Mouse (Mus musculus): ENCODE data around the gene B3gnt6. TPM values are rescaled to one million over a fixed set of nuclear protein-coding genes. Genes with fewer than 3 reads are reported as not detected.

The B3gnt6 gene
- polyA plus RNA-seq, 1 experiment from 2014 or later: 0.05 TPM

- no peak overlapping the region for H3K4me3 ChIP-seq (replicated peaks)
- H3K9ac ChIP-seq: no peak overlapping the region
- no peaks in the 10 kb centered on the region for H3K9me3 ChIP-seq
- 66% methylated on average over 3 of the region's 3 CpGs for WGBS
- no peaks in the 10 kb centered on the region for H3K36me3 ChIP-seq
- no peak for ATAC-seq
- H3K27me3 ChIP-seq (replicated peaks): no peaks in the 10 kb centered on the region
- peaks cover 38% of the 10 kb centered on the region for H3K4me1 ChIP-seq (replicated peaks)
- no peak overlapping the region for H3K27ac ChIP-seq
- no peak overlapping the region for H3K4me2 ChIP-seq (replicated peaks)
These were observed 43.0 kb downstream of the B3gnt6 start for GRCm38 (mm10) chr7:98156280-98156665.

GRCm38 (mm10) chr7:98155546-98156279 is 43.6 kb downstream of the B3gnt6 start:
- H3K9ac ChIP-seq: no peak overlapping the region
- H3K27me3 ChIP-seq (replicated peaks): no peaks in the 10 kb centered on the region
- ATAC-seq: no peak
- no peak overlapping the region for H3K27ac ChIP-seq
- H3K4me1 ChIP-seq (replicated peaks): peaks cover 37% of the 10 kb centered on the region
- WGBS: 25% methylated on average over 7 of the region's 8 CpGs
- H3K36me3 ChIP-seq: no peaks in the 10 kb centered on the region
- H3K9me3 ChIP-seq: no peaks in the 10 kb centered on the region
- H3K4me3 ChIP-seq (replicated peaks): no peak overlapping the region
- H3K4me2 ChIP-seq (replicated peaks): no peak overlapping the region

GRCm38 (mm10) chr7:98153892-98154291 is 45.4 kb downstream of the B3gnt6 start:
- Histone ChIP-seq H3K9ac (no peak overlapping the region), H3K36me3 (no peaks in the 10 kb centered on the region), H3K27ac (no peak overlapping the region), H3K4me2 (replicated peaks) (no peak overlapping the region), H3K9me3 (no peaks in the 10 kb centered on the region), H3K4me3 (replicated peaks) (no peak overlapping the region), H3K27me3 (replicated peaks) (no peaks in the 10 kb centered on the region), H3K4me1 (replicated peaks) (peaks cover 20% of the 10 kb centered on the region)
- 89% methylated on average over 5 of the region's 5 CpGs for WGBS
- no peak for ATAC-seq

- Histone ChIP-seq H3K9me3 (no peaks in the 10 kb centered on the region), H3K27ac (no peak overlapping the region), H3K27me3 (replicated peaks) (no peaks in the 10 kb centered on the region), H3K4me3 (replicated peaks) (no peak overlapping the region), H3K9ac (no peak overlapping the region), H3K4me2 (replicated peaks) (no peak overlapping the region), H3K4me1 (replicated peaks) (peaks cover 14% of the 10 kb centered on the region), H3K36me3 (no peaks in the 10 kb centered on the region)
- no peak for ATAC-seq
- 50% methylated on average over 3 of the region's 3 CpGs for WGBS
These were observed 45.9 kb downstream of the B3gnt6 start for GRCm38 (mm10) chr7:98153345-98153744.

GRCm38 (mm10) chr7:98152400-98152799 is 46.9 kb downstream of the B3gnt6 start:
- Histone ChIP-seq H3K36me3 (no peaks in the 10 kb centered on the region), H3K9ac (no peak overlapping the region), H3K27ac (no peak overlapping the region), H3K27me3 (replicated peaks) (no peaks in the 10 kb centered on the region), H3K4me2 (replicated peaks) (no peak overlapping the region), H3K9me3 (no peaks in the 10 kb centered on the region), H3K4me1 (replicated peaks) (peaks cover 9% of the 10 kb centered on the region; the same call in 1 of the 2 replicates), H3K4me3 (replicated peaks) (no peak overlapping the region)
- ATAC-seq: no peak
- WGBS: 57% methylated on average over 8 of the region's 8 CpGs

- Histone ChIP-seq H3K9ac (no peak overlapping the region), H3K4me1 (replicated peaks) (no peaks in the 10 kb centered on the region), H3K36me3 (no peaks in the 10 kb centered on the region), H3K27me3 (replicated peaks) (no peaks in the 10 kb centered on the region), H3K9me3 (no peaks in the 10 kb centered on the region), H3K27ac (no peak overlapping the region), H3K4me2 (replicated peaks) (no peak overlapping the region), H3K4me3 (replicated peaks) (no peak overlapping the region)
- ATAC-seq: no peak
- 44% methylated on average over 5 of the region's 5 CpGs for WGBS
These were observed 48.8 kb downstream of the B3gnt6 start for GRCm38 (mm10) chr7:98150525-98150924.

GRCm38 (mm10) chr7:98149802-98150201 is 49.5 kb downstream of the B3gnt6 start:
- H3K4me1 ChIP-seq (replicated peaks): no peaks in the 10 kb centered on the region
- H3K9me3 ChIP-seq: no peaks in the 10 kb centered on the region
- no peaks in the 10 kb centered on the region for H3K36me3 ChIP-seq
- H3K27ac ChIP-seq: no peak overlapping the region
- H3K4me3 ChIP-seq (replicated peaks): no peak overlapping the region
- H3K27me3 ChIP-seq (replicated peaks): no peaks in the 10 kb centered on the region
- no peak overlapping the region for H3K9ac ChIP-seq
- WGBS: 34% methylated on average over 3 of the region's 3 CpGs
- ATAC-seq: no peak
- H3K4me2 ChIP-seq (replicated peaks): no peak overlapping the region

- H3K4me1 ChIP-seq (replicated peaks): no peaks in the 10 kb centered on the region
- no peak overlapping the region for H3K27ac ChIP-seq
- no peak for ATAC-seq
These were observed 50.4 kb downstream of the B3gnt6 start for GRCm38 (mm10) chr7:98148721-98149407.

GRCm38 (mm10) chr7:98147766-98148165 is 51.5 kb downstream of the B3gnt6 start:
- WGBS: 72% methylated on average over 8 of the region's 8 CpGs

More at GRCm38 (mm10) chr7:98148721-98149407, 50.4 kb downstream of the B3gnt6 start:
- Histone ChIP-seq H3K9me3 (no peaks in the 10 kb centered on the region), H3K27me3 (replicated peaks) (no peaks in the 10 kb centered on the region), H3K9ac (no peak overlapping the region), H3K4me2 (replicated peaks) (no peak overlapping the region), H3K4me3 (replicated peaks) (no peak overlapping the region), H3K36me3 (no peaks in the 10 kb centered on the region)
- WGBS: 70% methylated on average over 10 of the region's 10 CpGs

GRCm38 (mm10) chr7:98146447-98146845 is 52.8 kb downstream of the B3gnt6 start:
- Histone ChIP-seq H3K27me3 (replicated peaks) (no peaks in the 10 kb centered on the region), H3K4me3 (replicated peaks) (no peak overlapping the region), H3K36me3 (no peaks in the 10 kb centered on the region), H3K9me3 (no peaks in the 10 kb centered on the region), H3K4me2 (replicated peaks) (no peak overlapping the region), H3K27ac (no peak overlapping the region), H3K4me1 (replicated peaks) (no peaks in the 10 kb centered on the region), H3K9ac (no peak overlapping the region)
- ATAC-seq: no peak
- WGBS: 63% methylated on average over 8 of the region's 8 CpGs

More at GRCm38 (mm10) chr7:98147766-98148165, 51.5 kb downstream of the B3gnt6 start:
- no peak overlapping the region for H3K9ac ChIP-seq
- H3K4me1 ChIP-seq (replicated peaks): no peaks in the 10 kb centered on the region
- no peak for ATAC-seq
- H3K27ac ChIP-seq: no peak overlapping the region
- H3K4me3 ChIP-seq (replicated peaks): no peak overlapping the region
- H3K4me2 ChIP-seq (replicated peaks): no peak overlapping the region
- no peaks in the 10 kb centered on the region for H3K9me3 ChIP-seq
- H3K27me3 ChIP-seq (replicated peaks): no peaks in the 10 kb centered on the region
- H3K36me3 ChIP-seq: no peaks in the 10 kb centered on the region

GRCm38 (mm10) chr7:98145842-98146446 is 53.3 kb downstream of the B3gnt6 start:
- Histone ChIP-seq H3K27me3 (replicated peaks) (no peaks in the 10 kb centered on the region), H3K4me1 (replicated peaks) (no peaks in the 10 kb centered on the region), H3K9me3 (no peaks in the 10 kb centered on the region), H3K27ac (no peak overlapping the region), H3K4me2 (replicated peaks) (no peak overlapping the region), H3K36me3 (no peaks in the 10 kb centered on the region), H3K9ac (no peak overlapping the region), H3K4me3 (replicated peaks) (no peak overlapping the region)
- WGBS: 85% methylated on average over 11 of the region's 12 CpGs
- ATAC-seq: no peak

- no peak for ATAC-seq
These were observed 53.9 kb downstream of the B3gnt6 start, which contains the start of gene Omp for GRCm38 (mm10) chr7:98145402-98145801. Gene Omp (minus strand): TSS chr7:98145502.

More at GRCm38 (mm10) chr7:98145402-98145801, 53.9 kb downstream of the B3gnt6 start, which contains the start of gene Omp:
- no peaks in the 10 kb centered on the region for H3K27me3 ChIP-seq (replicated peaks)
- H3K4me1 ChIP-seq (replicated peaks): no peaks in the 10 kb centered on the region
- no peaks in the 10 kb centered on the region for H3K36me3 ChIP-seq
- no peak within 1 kb of the TSS for H3K4me3 ChIP-seq (replicated peaks)
- no peak within 1 kb of the TSS for H3K9ac ChIP-seq
- H3K4me2 ChIP-seq (replicated peaks): no peak within 1 kb of the TSS
- H3K9me3 ChIP-seq: no peaks in the 10 kb centered on the region
- no peak within 1 kb of the TSS for H3K27ac ChIP-seq
- 91% methylated on average over 5 of the region's 5 CpGs for WGBS

Measured in intestine, embryonic 15.5 days (tissue).